Mouse (Mus musculus): ENCODE measurements around the gene Gm42957. TPM values are rescaled to one million over a fixed set of nuclear protein-coding genes. Genes with fewer than 3 reads are reported as not detected.

Gene Gm42957
- polyA plus RNA-seq, 1 experiment = 0.04 TPM

DNA sequence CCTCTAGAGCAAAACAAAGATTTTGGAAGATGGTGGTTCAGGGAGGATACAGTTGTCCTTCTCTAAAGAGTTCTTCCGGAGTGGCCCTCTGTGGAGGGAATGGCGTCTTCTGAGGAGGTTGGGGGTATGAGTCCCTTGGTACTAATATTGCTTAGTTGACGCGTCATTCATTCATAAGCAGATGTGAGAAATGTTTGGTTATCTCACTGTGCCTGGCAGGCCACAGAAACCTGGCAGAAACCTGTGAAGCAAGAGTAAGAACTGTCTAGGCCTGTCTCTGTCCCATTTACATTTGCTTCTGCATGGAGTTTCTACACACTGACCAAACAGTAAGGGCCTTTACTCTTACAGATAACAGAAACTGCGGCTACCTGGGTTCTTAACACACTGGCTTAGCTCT, 36.2 kb downstream of the Gm42957 start:
- Histone ChIP-seq H3K27me3 (ENCODE audit: control insufficient read depth, insufficient read depth, insufficient read length) (no peaks in the 10 kb centered on the region), H3ac (ENCODE audit: control insufficient read depth, insufficient read length) (no peak overlapping the region), H3K36me3 (ENCODE audit: control insufficient read depth, insufficient read depth) (no peaks in the 10 kb centered on the region), H3K79me2 (ENCODE audit: control insufficient read depth, insufficient read depth) (no peaks in the 10 kb centered on the region), H3K4me3 (no peak overlapping the region), H3K4me2 (ENCODE audit: low read depth) (no peak overlapping the region)
- no peak for TF ChIP-seq MYOD1 (IDR thresholded peaks at IDR 0.05; ENCODE audit: control insufficient read depth in 1 of 3, insufficient read length in 2 of 3, low read depth in 2 of 3)
- no peak for TF ChIP-seq SRF (IDR thresholded peaks at IDR 0.05; ENCODE audit: control insufficient read depth, insufficient read length, low read depth)
- no peak for TF ChIP-seq CEBPB (IDR thresholded peaks at IDR 0.05; ENCODE audit: insufficient read depth, poor library complexity, severe bottlenecking)
- TF ChIP-seq USF1 (IDR thresholded peaks at IDR 0.05; ENCODE audit: low read depth) = no peak
- TF ChIP-seq POLR2A (IDR thresholded peaks at IDR 0.05; ENCODE audit: insufficient read length, low read depth) = no peak
- no peak for TF ChIP-seq POLR2AphosphoS2 (IDR thresholded peaks at IDR 0.05; ENCODE audit: insufficient read length, low read depth)
- no peak for TF ChIP-seq MAX (IDR thresholded peaks at IDR 0.05; ENCODE audit: low read depth)
- no peak for TF ChIP-seq REST (IDR thresholded peaks at IDR 0.05; ENCODE audit: insufficient read depth, insufficient read length)
- no peak for TF ChIP-seq E2F4 (IDR thresholded peaks at IDR 0.05; ENCODE audit: insufficient read depth)
- TF ChIP-seq MYOG (IDR thresholded peaks at IDR 0.05; ENCODE audit: control insufficient read depth in 1 of 3, insufficient read depth in 1 of 3, insufficient read length in 2 of 3, low read depth in 2 of 3) = no peak
- no peak for TF ChIP-seq TCF3 (IDR thresholded peaks at IDR 0.05; ENCODE audit: insufficient read length, low read depth)
- no peak for TF ChIP-seq TCF12 (IDR thresholded peaks at IDR 0.05; ENCODE audit: insufficient read depth, poor library complexity, severe bottlenecking)

DNA sequence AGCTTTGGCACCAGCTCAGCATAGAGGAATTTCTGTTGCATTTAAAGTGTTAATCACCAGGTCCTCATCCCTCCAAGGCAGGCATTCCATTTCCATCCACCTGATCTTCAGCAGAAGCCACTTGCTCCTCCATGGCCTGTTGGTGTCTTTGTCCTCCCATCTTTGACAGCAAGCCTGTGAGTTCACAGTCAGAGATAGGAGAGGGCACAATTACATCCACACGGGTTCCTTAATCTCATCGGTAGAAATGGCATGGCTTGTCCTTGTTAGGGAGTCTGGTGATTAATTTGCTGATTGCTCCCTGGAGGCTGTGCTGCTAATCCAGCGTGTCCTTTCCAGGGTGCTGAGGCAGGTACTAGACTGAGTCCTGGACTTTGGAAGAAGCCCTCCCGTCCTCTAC, 38.2 kb downstream of the Gm42957 start:
- Histone ChIP-seq H3K4me2 (ENCODE audit: low read depth) (no peak overlapping the region), H3K4me3 (no peak overlapping the region), H3ac (ENCODE audit: control insufficient read depth, insufficient read length) (no peak overlapping the region), H3K79me2 (ENCODE audit: control insufficient read depth, insufficient read depth) (no peaks in the 10 kb centered on the region), H3K27me3 (ENCODE audit: control insufficient read depth, insufficient read depth, insufficient read length) (no peaks in the 10 kb centered on the region), H3K36me3 (ENCODE audit: control insufficient read depth, insufficient read depth) (no peaks in the 10 kb centered on the region)
- TF ChIP-seq CEBPB (IDR thresholded peaks at IDR 0.05; ENCODE audit: insufficient read depth, poor library complexity, severe bottlenecking) (no peak), REST (IDR thresholded peaks at IDR 0.05; ENCODE audit: insufficient read depth, insufficient read length) (no peak), MYOG (IDR thresholded peaks at IDR 0.05; ENCODE audit: control insufficient read depth in 1 of 3, insufficient read depth in 1 of 3, insufficient read length in 2 of 3, low read depth in 2 of 3) (no peak)

DNA sequence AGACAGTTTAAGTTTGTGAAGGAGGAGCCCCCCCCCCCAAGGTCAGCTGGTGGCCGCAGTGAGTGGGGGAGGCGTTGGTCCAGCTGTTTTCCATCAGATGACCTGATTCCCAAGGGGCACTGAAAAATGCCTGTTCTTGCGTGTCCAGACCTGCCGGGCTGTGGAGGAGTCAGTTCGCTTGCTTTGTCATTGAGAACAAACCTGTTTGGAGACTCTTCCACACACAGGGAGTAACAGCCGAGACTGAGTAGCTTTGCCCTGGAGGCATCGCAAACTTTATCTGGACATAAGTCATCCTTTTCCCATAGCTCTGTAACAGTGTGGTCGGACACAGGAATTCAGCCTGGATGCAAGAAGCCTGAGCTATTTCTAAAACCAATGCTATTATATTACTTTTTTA, 39.2 kb downstream of the Gm42957 start:
- TF ChIP-seq TCF3 (IDR thresholded peaks at IDR 0.05; ENCODE audit: insufficient read length, low read depth) (no peak), MYOD1 (IDR thresholded peaks at IDR 0.05; ENCODE audit: control insufficient read depth in 1 of 3, insufficient read length in 2 of 3, low read depth in 2 of 3) (peak in 2 of 3 experiments; percentile 24 to 33), SRF (IDR thresholded peaks at IDR 0.05; ENCODE audit: control insufficient read depth, insufficient read length, low read depth) (no peak), MYOG (IDR thresholded peaks at IDR 0.05; ENCODE audit: control insufficient read depth in 1 of 3, insufficient read depth in 1 of 3, insufficient read length in 2 of 3, low read depth in 2 of 3) (peak in 1 of 3 experiments; percentile 14), E2F4 (IDR thresholded peaks at IDR 0.05; ENCODE audit: insufficient read depth) (no peak)
- Histone ChIP-seq H3K36me3 (ENCODE audit: control insufficient read depth, insufficient read depth) (no peaks in the 10 kb centered on the region), H3K4me3 (no peak overlapping the region), H3K27me3 (ENCODE audit: control insufficient read depth, insufficient read depth, insufficient read length) (no peaks in the 10 kb centered on the region), H3K79me2 (ENCODE audit: control insufficient read depth, insufficient read depth) (no peaks in the 10 kb centered on the region), H3K4me2 (ENCODE audit: low read depth) (peak overlapping the region; percentile 24), H3ac (ENCODE audit: control insufficient read depth, insufficient read length) (no peak overlapping the region)

DNA sequence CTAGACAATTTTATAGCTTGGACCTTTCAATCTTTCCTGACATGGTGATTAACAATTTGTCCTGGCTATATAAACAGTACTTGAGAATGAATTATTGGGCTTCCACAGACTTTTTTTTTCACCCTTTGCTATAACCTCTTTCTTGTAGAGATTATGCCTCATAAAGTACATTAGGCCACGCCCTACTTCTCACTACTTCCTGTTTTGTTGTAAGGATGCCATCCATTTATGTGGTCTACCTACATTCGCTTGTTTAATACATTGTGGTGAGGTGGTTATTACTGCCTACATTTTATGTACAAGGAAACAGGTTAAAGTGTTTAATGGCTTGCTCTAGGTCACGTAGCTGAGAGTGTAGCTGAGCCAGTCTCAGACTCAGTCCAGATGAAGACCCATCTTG, 39.9 kb downstream of the Gm42957 start:
- Histone ChIP-seq H3K36me3 (ENCODE audit: control insufficient read depth, insufficient read depth) (no peaks in the 10 kb centered on the region), H3ac (ENCODE audit: control insufficient read depth, insufficient read length) (no peak overlapping the region), H3K4me2 (ENCODE audit: low read depth) (no peak overlapping the region), H3K79me2 (ENCODE audit: control insufficient read depth, insufficient read depth) (no peaks in the 10 kb centered on the region), H3K27me3 (ENCODE audit: control insufficient read depth, insufficient read depth, insufficient read length) (no peaks in the 10 kb centered on the region), H3K4me3 (no peak overlapping the region)
- TF ChIP-seq CEBPB (IDR thresholded peaks at IDR 0.05; ENCODE audit: insufficient read depth, poor library complexity, severe bottlenecking) (no peak), MYOG (IDR thresholded peaks at IDR 0.05; ENCODE audit: control insufficient read depth in 1 of 3, insufficient read depth in 1 of 3, insufficient read length in 2 of 3, low read depth in 2 of 3) (no peak), E2F4 (IDR thresholded peaks at IDR 0.05; ENCODE audit: insufficient read depth) (no peak), SRF (IDR thresholded peaks at IDR 0.05; ENCODE audit: control insufficient read depth, insufficient read length, low read depth) (no peak), POLR2AphosphoS2 (IDR thresholded peaks at IDR 0.05; ENCODE audit: insufficient read length, low read depth) (no peak), TCF12 (IDR thresholded peaks at IDR 0.05; ENCODE audit: insufficient read depth, poor library complexity, severe bottlenecking) (no peak), USF1 (IDR thresholded peaks at IDR 0.05; ENCODE audit: low read depth) (no peak), REST (IDR thresholded peaks at IDR 0.05; ENCODE audit: insufficient read depth, insufficient read length) (no peak), TCF3 (IDR thresholded peaks at IDR 0.05; ENCODE audit: insufficient read length, low read depth) (no peak), POLR2A (IDR thresholded peaks at IDR 0.05; ENCODE audit: insufficient read length, low read depth) (no peak), MAX (IDR thresholded peaks at IDR 0.05; ENCODE audit: low read depth) (no peak), MYOD1 (IDR thresholded peaks at IDR 0.05; ENCODE audit: control insufficient read depth in 1 of 3, insufficient read length in 2 of 3, low read depth in 2 of 3) (no peak)

DNA sequence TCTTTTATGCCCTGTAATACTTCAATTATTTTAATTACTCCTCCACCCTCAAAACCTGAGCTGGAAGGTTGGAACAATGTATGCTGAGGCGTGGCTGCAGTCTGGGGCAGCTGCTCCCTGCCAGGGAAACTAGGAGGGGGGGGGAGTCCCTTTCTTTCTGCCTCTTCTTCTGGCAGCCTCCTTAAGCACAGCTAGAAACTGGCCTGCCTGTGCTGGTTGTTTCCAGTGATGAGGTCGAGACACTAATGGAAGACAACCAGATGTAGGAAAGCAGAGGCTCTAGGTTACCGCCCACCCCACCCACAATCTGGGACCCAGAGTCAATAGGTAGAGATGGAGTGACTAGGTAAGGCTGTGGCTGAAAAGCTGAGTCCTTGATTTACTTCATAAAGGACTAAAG, 40.4 kb downstream of the Gm42957 start:
- Histone ChIP-seq H3K4me2 (ENCODE audit: low read depth) (no peak overlapping the region), H3K36me3 (ENCODE audit: control insufficient read depth, insufficient read depth) (no peaks in the 10 kb centered on the region), H3K79me2 (ENCODE audit: control insufficient read depth, insufficient read depth) (no peaks in the 10 kb centered on the region), H3ac (ENCODE audit: control insufficient read depth, insufficient read length) (no peak overlapping the region), H3K4me3 (no peak overlapping the region), H3K27me3 (ENCODE audit: control insufficient read depth, insufficient read depth, insufficient read length) (no peaks in the 10 kb centered on the region)
- TF ChIP-seq MYOG (IDR thresholded peaks at IDR 0.05; ENCODE audit: control insufficient read depth in 1 of 3, insufficient read depth in 1 of 3, insufficient read length in 2 of 3, low read depth in 2 of 3) (peak in 1 of 3 experiments; percentile 24), REST (IDR thresholded peaks at IDR 0.05; ENCODE audit: insufficient read depth, insufficient read length) (no peak)
